Mouse (Mus musculus) kidney, adult 2 months (tissue): ENCODE measurements around the gene Zfp710.

Source experiments
- CTCF ChIP-seq: fragments of 200-500 bp; conservative IDR thresholded peaks from 2 replicates; pipeline ENCODE4 v1.5.1; 2011; ENCODE audit warnings: low read depth, mild to moderate bottlenecking, control low read depth, low read length, moderate library complexity, mixed read lengths; ENCODE audit not compliant: insufficient read depth, insufficient read length
- POLR2A ChIP-seq: fragments of 200-500 bp; IDR thresholded peaks from one replicate; pipeline ENCODE4 v1.6.1; 2011; ENCODE audit warnings: low read depth, low read length, control low read depth

DNA sequence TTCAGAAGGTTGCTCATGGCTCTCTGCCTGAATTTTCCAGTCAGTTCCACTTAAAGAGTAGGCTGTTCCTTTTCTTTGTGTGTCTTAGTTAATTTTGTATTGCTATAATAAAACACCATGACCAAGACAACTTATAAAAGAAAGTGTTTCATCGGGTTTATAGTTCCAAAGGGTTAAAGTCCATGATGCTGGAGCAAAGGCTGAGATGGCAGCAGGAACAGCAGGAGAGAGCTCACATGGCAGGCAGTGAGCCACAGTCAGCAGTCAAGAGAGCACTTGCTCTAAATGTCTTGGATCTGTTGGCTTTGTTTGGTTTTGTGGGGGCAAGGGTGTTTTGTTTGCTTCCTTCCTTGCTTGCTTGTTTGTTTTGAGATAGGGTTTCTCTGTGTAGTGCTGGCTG lies 26.9 kb upstream of the Zfp710 start:
- TF ChIP-seq POLR2A = no peak
- TF ChIP-seq CTCF = no peak
